Mouse (Mus musculus) neural tube, embryonic 14.5 days (tissue): ENCODE data around the gene Rfx2. TPM values are rescaled to one million over a fixed set of nuclear protein-coding genes. Genes with fewer than 3 reads are reported as not detected.

Source experiments
- ATAC-seq: fragments of 200-750 bp; cut with Nextera tagmentation; 2 replicates; pipeline ENCODE4 v1.8.0; 2017; ENCODE audit warnings: low read depth, mild to moderate bottlenecking, moderate TSS enrichment, moderate library complexity
- H3K27ac ChIP-seq: fragments of 300-500 bp; sonication (generic); 2 replicates; pipeline ENCODE4 v1.5.1; 2014; ENCODE audit warnings: low read depth, mild to moderate bottlenecking, control low read depth, low read length, moderate library complexity, mixed read lengths
- H3K27me3 ChIP-seq: fragments of 300-500 bp; sonication (generic); 2 replicates; pipeline ENCODE4 v1.6.1; 2014; ENCODE audit warnings: low read length; ENCODE audit not compliant: control insufficient read depth, insufficient read depth
- H3K36me3 ChIP-seq: fragments of 300-500 bp; sonication (generic); 2 replicates; pipeline ENCODE4 v1.6.1; 2014; ENCODE audit warnings: low read length, mixed read lengths; ENCODE audit not compliant: control insufficient read depth, insufficient read depth
- H3K4me1 ChIP-seq: fragments of 300-500 bp; sonication (generic); 2 replicates; pipeline ENCODE4 v1.6.1; 2014; ENCODE audit warnings: low read length; ENCODE audit not compliant: control insufficient read depth, insufficient read depth
- H3K4me2 ChIP-seq: fragments of 300-500 bp; sonication (generic); 2 replicates; pipeline ENCODE4 v1.6.1; 2014; ENCODE audit warnings: mild to moderate bottlenecking, low read depth, low read length, control low read depth
- H3K4me3 ChIP-seq: fragments of 300-500 bp; sonication (generic); 2 replicates; pipeline ENCODE4 v1.5.1; 2014; ENCODE audit warnings: low read depth, low read length, control low read depth, mixed read lengths
- H3K9ac ChIP-seq: fragments of 300-500 bp; sonication (generic); replicated peaks from 2 replicates; pipeline ENCODE4 v1.6.1; 2014; ENCODE audit warnings: low read depth, mild to moderate bottlenecking, control low read depth, low read length, mixed read lengths
- H3K9me3 ChIP-seq: fragments of 300-500 bp; sonication (generic); 2 replicates; pipeline ENCODE4 v1.6.1; 2016; ENCODE audit warnings: low read length; ENCODE audit not compliant: control insufficient read depth
- WGBS: fragments of 180-500 bp; shearing (Covaris S2); extraction: QIAGEN DNeasy Blood & Tissue Kit; methylation state at CpG from one replicate; pipeline ENCODE4 v1.1.7; 2014; 5-methylcytosine and 5-hydroxymethylcytosine counted together
- polyA plus RNA-seq: library from polyadenylated mRNA; unstranded; fragments of >200 nt; fragmentation: Nextera tagmentation; extraction: Ambion mirVana; gene quantifications from 2 replicates; pipeline ENCODE4 v1.2.1, GENCODE M21; 2014

The Rfx2 gene
- polyA plus RNA-seq, 1 experiment from 2014 or later = 4.6 TPM

DNA sequence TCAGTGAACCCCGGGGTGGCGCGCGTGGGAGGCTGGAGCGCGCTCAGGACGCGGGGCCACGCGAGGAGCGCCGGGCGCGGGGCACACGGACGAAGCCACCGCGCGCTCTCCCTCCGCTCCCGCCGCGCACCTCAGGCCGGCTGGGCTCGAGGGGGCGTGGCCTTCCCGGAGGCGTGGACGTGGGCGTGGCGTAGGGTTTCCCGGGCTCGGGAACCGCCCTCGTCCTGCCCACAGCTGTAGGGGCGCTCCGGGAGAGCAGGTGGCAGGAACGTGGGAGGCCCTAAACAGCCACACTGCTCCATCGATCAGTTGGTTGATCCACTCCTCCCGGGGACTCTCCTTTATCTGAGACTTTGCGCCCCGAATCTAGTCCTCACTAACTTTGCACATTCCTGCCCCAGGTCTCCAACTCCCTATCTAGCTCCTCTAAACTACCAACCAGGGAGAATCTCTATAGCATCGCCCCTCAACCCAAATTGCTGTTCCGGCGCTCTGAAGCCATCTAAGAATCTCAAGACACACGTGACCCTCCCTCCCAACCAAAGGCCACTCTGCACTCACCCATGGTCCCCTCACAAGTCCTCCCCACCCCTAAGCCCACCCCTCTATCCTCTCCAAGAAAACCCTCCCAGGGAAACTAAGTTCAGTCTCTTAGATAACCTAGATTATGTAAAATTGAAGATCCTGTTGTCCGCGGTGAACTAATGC lies 73.2 kb downstream of the Rfx2 start, which contains the start of gene Nrtn:
Gene Nrtn, minus strand, starts transcription at position 115 of the 708 bp plus-strand sequence.
- Histone ChIP-seq H3K4me3 (peak within 1 kb of the TSS; percentile 35), H3K27ac (no peak within 1 kb of the TSS), H3K4me2 (peak within 1 kb of the TSS; percentile 59), H3K9me3 (no peaks in the 10 kb centered on the region), H3K4me1 (0 out of 2 replicates have a peak, but pooled peaks cover 11% of the 10 kb centered on the region), H3K36me3 (no peaks in the 10 kb centered on the region), H3K9ac (peak within 1 kb of the TSS; percentile 46; the same call in 1 of the 2 replicates), H3K27me3 (peaks cover 54% of the 10 kb centered on the region)
- peak; percentile 15; the same call in 1 of the 2 replicates for ATAC-seq
- under 1% methylated on average over 44 of the region's 48 CpGs for WGBS

- Histone ChIP-seq H3K4me2 (peak overlapping the region; percentile 59), H3K4me3 (peak overlapping the region; percentile 35), H3K9ac (peak overlapping the region; percentile 46; the same call in 1 of the 2 replicates), H3K4me1 (0 out of 2 replicates have a peak, but pooled peaks cover 7% of the 10 kb centered on the region), H3K27ac (no peak overlapping the region), H3K36me3 (no peaks in the 10 kb centered on the region), H3K9me3 (no peaks in the 10 kb centered on the region), H3K27me3 (peaks cover 58% of the 10 kb centered on the region)
- ATAC-seq = 0 out of 2 replicates have a peak, but pooled peaks have one; percentile 2
- WGBS = 2% methylated on average over 36 of the region's 51 CpGs
These were observed 74.0 kb downstream of the Rfx2 start for GRCm38 (mm10) chr17:56756703-56757399.

- H3K9ac ChIP-seq = no peak overlapping the region
- H3K36me3 ChIP-seq = no peaks in the 10 kb centered on the region
- no peaks in the 10 kb centered on the region for H3K9me3 ChIP-seq
- no peak for ATAC-seq
- WGBS = 16% methylated on average over 36 of the region's 36 CpGs
- H3K4me3 ChIP-seq = no peak overlapping the region
- H3K27ac ChIP-seq = no peak overlapping the region
- H3K4me2 ChIP-seq = no peak overlapping the region
- peaks cover 56% of the 10 kb centered on the region for H3K27me3 ChIP-seq
- H3K4me1 ChIP-seq = 0 out of 2 replicates have a peak, but pooled peaks cover 5% of the 10 kb centered on the region
These were observed 76.3 kb downstream of the Rfx2 start for GRCm38 (mm10) chr17:56754271-56755185.

DNA sequence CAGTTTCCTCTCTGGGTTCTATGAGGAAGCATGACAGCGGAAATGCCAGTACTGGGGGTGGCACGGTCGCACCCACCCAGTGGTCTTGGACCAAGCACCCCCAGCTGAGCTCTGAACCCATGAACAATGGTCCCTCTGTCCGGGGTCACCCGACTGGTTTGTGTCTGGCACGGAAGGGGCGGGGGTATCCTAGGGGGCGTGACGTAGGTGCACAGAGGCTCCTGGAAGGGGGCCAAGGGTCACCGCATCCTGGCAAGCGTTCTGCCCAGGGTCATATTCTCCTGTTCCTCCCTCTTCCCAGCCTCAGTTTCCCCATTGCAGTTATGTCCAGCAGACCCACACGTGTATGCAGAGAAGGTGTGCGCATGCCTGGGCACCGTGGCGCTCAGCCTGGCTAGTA lies 77.4 kb downstream of the Rfx2 start:
- 25% methylated on average over 15 of the region's 15 CpGs for WGBS

DNA sequence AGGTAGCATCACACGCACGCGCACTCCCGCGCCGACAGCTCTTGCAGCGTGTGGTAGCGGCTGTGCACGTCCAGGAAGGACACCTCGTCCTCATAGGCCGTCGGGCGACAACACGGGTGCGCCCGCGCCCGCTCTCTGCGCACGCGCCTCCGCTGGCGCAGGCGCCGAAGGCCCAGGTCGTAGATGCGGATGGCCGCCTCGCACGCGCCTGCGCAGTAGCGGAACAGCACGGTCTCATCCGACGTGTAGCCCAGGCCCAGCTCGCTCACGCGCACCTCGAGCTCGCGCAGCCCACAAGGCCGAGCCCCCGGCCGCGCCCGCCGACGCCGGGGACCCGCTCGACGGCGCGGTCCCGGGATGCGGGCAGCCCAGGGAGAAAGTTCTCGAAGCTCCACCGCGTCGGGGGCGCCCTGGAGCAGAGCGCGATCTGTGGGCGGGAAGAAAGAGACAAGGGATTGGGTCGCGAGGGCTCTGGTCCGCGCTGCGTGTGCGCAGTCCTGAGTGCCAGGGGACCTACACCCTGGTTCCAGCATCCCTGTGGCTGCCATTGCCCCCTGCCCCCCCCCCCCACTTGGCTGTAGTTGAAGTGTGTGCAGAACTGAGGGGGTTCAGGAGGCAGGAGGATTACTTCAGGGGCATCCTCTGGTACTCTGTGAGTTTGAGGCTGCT lies 79.3 kb downstream of the Rfx2 start:
- ATAC-seq = peak; percentile 87

More for the DNA sequence above, 77.4 kb downstream of the Rfx2 start:
- no peaks in the 10 kb centered on the region for H3K9me3 ChIP-seq
- no peaks in the 10 kb centered on the region for H3K36me3 ChIP-seq
- ATAC-seq = no peak
- peaks cover 55% of the 10 kb centered on the region for H3K27me3 ChIP-seq
- H3K27ac ChIP-seq = no peak overlapping the region
- no peak overlapping the region for H3K4me2 ChIP-seq
- no peak overlapping the region for H3K9ac ChIP-seq
- 0 out of 2 replicates have a peak, but pooled peaks cover 5% of the 10 kb centered on the region for H3K4me1 ChIP-seq
- H3K4me3 ChIP-seq = no peak overlapping the region

GRCm38 (mm10) chr17:56744173-56744572 lies 86.6 kb downstream of the Rfx2 start:
- no peaks in the 10 kb centered on the region for H3K27me3 ChIP-seq
- H3K4me1 ChIP-seq = no peaks in the 10 kb centered on the region
- no peak overlapping the region for H3K4me2 ChIP-seq
- ATAC-seq = no peak
- WGBS = 69% methylated on average over 5 of the region's 5 CpGs
- H3K9ac ChIP-seq = no peak overlapping the region
- H3K4me3 ChIP-seq = no peak overlapping the region
- H3K9me3 ChIP-seq = no peaks in the 10 kb centered on the region
- no peak overlapping the region for H3K27ac ChIP-seq
- no peaks in the 10 kb centered on the region for H3K36me3 ChIP-seq

More for the DNA sequence above, 79.3 kb downstream of the Rfx2 start:
- peak overlapping the region; percentile 36 for H3K4me2 ChIP-seq
- H3K9ac ChIP-seq = no peak overlapping the region
- no peaks in the 10 kb centered on the region for H3K36me3 ChIP-seq
- H3K9me3 ChIP-seq = no peaks in the 10 kb centered on the region
- peaks cover 40% of the 10 kb centered on the region for H3K27me3 ChIP-seq
- H3K4me3 ChIP-seq = peak overlapping the region; percentile 23
- WGBS = 21% methylated on average over 58 of the region's 71 CpGs
- H3K27ac ChIP-seq = no peak overlapping the region
- H3K4me1 ChIP-seq = no peaks in the 10 kb centered on the region

DNA sequence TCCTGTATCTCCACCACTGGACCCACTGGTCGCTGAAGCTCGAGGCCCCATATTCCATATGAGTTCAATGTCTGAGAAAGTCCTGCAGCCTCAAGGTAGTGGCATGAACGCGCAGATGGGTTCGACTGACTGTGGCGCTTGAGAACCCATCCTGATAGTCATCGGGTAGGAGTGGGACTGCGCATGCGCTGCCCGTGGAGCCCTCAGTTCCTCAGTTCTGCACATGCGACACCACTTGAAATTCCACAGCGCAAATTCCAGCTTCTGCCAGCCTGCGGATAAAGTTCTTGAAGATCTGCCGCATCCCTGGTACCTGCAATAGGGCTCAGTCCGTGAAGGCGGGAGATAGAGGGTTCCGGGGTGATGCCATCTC lies 90.0 kb downstream of the Rfx2 start:
- ATAC-seq = no peak
- 79% methylated on average over 17 of the region's 17 CpGs for WGBS
- H3K9me3 ChIP-seq = no peaks in the 10 kb centered on the region
- no peaks in the 10 kb centered on the region for H3K36me3 ChIP-seq
- no peaks in the 10 kb centered on the region for H3K4me1 ChIP-seq
- H3K9ac ChIP-seq = no peak overlapping the region
- H3K4me3 ChIP-seq = no peak overlapping the region
- no peak overlapping the region for H3K27ac ChIP-seq
- H3K27me3 ChIP-seq = no peaks in the 10 kb centered on the region
- H3K4me2 ChIP-seq = no peak overlapping the region

DNA sequence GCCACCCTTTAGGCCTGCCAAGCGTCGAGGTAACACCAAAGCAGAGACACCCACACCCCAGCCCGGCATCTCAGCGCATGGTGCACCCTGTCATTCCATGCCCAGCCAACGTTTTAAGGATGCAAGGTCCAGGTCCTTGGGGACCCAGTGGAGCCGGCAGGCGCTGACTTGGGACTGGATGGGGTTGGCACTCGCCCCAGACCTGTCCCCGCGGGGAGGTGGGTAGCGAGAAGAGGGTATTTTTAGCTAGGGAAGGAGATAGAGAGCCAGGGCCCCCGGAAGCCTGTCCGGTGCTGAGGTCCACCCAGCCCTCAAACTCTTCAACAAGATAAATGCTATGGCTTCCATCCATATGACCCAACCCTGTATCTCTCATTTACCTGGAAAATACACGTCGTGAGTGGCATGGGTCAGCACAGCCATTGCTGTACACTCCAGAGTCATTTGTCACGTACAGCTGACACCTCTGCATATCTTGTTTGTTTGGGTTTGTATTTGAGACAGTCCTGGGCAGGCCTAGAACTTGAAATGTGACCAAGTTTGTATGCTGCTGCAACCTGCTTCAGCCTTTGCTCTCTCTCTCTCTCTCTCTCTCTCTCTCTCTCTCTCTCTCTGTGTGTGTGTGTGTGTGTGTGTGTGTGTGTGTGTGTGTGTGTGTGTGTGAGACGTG lies 90.6 kb downstream of the Rfx2 start:
- Histone ChIP-seq H3K4me1 (no peaks in the 10 kb centered on the region), H3K4me3 (no peak overlapping the region), H3K36me3 (no peaks in the 10 kb centered on the region), H3K9me3 (no peaks in the 10 kb centered on the region), H3K27ac (no peak overlapping the region), H3K9ac (no peak overlapping the region), H3K27me3 (no peaks in the 10 kb centered on the region), H3K4me2 (no peak overlapping the region)
- 86% methylated on average over 17 of the region's 17 CpGs for WGBS
- no peak for ATAC-seq
